Mouse (Mus musculus): ENCODE measurements around the gene Cacna1e.

The Cacna1e gene

DNA sequence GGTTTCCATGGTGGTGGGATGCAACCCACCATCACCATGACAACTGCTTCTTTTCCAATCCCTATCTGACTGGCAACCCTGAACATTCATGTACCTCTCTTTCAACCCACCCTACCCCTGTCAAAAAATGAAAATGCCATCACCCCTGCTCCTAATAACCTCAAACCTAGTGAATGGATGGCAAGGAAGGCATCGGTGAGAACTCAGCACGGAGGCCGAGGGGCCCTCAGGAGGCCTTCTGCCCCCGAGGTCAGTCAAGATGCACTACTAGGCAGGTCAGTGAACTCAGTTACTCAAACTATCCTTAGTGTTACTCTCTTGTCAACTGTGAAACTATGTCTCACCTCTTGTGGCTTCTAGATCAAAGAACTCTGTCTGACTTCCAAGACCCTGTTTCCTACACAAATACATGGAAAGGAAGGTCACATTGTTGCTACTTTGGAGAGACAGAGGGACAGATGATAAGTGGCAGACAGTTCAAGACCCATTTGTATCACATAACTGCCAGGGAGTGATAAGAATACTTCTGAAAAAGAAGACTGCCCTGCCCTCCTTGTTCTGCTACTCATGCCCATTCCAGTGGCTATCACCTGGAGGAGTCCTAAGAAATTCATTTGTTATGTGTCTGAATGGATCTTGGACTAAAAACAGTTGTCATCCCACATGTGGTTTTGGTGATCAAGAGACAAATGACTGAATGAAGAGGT is 176.6 kb downstream of the Cacna1e start:
- DNase-seq (ENCODE audit: low read depth, low spot score), result no peak

DNA sequence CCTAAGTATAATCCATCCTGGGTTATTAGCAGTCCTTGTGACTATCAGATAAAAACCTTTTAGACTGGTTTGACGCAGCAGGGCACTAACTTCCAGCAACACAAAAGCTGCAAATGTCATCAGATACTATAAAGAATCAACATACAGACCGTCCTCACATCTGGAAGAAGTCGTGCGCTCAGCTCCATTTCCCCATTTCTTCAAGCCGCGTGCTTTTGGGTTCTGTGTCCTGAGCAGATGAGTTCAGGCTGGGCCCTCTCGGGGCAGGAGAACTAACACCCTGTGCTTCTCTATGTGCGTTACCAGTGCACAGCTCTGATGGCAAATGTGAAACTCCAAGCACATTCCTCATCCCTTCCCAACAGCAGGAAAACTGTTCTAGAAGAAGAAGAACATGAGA is 177.3 kb downstream of the Cacna1e start:
- DNase-seq (ENCODE audit: low read depth, low spot score), result no peak

DNA sequence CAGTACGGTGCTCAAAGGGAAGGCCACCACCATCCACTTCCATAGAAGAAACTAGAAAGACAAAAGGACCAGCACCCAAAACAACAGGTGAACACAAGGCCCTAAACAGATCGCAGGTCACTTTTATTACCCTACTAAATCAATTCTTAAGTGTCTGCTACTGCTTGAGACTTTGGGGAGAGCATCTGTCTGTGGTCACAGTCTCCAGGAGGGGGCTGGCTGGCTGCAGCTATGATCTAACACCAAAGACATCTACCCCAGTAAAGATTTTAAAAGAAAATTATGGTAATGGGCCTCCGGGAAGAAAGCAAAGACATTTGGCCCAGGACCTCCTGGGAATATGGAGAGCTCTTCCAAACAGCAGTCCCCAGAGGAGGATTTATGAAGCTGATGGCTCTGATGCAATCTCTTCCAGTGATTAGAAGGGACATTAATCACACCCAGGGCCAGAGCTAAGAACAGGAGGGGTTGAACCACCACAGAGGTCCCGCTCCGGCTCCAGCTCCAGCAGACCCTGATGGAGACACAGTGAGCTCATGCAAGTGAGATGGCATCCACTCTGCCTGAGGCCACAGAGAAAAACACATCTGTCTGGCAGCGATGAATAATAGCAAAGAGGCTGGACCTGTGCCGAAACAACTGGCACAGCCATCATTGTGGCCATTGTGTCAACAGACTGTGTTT is 178.3 kb downstream of the Cacna1e start:
- no peak for DNase-seq (ENCODE audit: low read depth, low spot score)

DNA sequence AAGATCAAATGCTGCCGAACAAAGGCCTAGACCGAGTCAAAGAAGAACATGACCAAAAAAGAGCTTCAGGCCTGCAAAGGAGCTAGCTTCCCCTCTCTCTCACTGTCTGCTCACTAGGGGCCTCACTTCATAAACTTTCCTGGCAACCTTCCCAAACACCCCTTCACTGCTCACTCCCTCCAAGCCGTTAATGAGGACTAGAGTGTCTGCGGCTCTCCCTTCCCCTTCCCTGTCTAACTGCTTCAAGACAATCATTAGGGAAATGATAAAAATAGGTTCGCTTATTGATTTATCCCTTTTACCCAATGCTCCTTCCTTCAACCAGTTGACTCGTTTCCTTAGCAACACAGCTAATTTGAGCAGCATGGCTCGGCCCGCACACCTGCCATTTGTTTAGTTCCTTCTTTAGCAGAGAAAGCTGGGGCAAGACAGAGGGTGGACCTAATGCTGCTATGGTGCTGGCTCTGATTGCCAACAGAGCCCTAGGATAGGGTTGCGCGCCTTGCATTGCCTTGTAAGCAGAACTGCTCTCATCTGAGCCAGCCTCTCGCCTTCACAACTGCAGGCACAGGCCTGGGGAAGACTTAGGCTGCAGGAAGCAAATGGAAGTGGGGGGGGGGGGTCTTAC is 179.6 kb downstream of the Cacna1e start:
- no peak for DNase-seq (ENCODE audit: low read depth, low spot score)

DNA sequence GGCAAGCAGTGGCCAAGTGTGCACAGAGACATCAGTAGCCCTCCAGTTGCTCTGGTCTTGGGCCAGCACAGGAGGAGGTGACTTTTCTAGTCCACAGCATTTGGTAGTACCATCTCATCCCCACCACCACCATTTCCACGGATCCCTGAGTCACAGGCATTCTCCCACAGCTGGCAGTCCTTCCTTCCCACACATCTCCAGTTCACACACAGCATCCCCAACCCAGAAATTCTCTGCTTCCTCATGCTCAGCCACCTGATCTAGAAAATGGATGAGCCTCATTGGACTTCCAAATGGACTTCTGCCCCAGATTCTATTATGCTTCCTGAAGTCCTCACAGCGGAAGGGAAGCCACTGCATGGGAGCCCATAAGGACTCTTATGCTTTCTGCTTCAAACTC is 181.7 kb downstream of the Cacna1e start:
- no peak for DNase-seq (ENCODE audit: low read depth, low spot score)

DNA sequence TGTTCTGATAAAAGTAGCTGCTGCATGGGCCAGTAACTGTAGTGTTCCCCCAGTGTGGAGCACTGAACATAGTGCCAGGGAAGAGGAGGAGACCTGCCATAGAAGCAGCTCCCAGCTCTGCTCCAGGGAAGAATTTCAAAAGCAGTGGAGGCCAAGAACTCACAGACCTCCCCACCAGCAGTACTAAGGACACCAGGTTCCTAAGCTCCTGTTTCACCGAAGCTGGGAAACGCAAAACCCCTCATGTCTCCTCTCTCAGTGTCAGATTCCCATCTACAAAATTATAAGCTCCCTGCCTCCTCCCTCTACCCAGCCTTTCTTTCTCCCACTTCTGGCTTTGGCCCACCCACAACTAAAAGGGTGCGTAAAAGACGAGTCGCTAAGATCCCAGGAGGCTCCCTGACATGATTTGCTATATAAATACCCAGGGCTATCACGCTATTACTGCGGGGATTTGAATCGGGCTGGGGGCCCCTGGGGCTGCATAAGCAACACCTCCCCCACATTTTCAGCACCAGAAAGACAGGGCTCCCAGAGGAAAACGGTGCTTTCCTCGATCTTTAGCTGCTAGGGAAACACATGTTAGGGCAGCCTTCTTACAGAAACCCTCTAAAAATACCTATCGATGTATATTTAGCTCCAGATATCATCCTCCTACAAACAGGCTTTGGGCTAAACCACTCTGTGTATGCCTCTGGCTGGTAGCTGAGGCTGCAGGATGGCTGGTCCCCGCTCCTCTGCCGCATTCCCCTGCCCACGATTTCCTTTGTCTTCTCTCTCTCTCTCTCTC is 195.2 kb downstream of the Cacna1e start:
- DNase-seq (ENCODE audit: low read depth, low spot score), result no peak

DNA sequence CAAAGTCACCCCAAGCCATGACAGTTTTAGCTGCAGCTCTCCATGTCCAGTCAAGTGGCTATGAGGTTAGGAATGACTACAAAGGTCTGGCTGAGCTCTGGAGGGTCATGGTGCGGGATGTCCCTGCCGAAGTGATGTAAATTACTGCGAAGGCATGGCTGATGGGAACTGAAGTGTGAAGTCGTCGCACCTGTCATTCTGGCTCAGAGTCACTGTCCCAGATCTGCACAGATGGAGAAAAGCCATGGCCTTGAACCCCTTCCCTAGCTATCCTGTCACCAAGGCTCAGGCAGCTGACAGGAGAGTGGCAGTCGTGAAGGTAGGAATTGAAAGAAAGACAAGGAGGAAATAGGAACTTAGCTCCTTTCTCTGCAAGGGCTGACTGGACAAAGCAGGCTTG is 197.4 kb downstream of the Cacna1e start:
- no peak for DNase-seq (ENCODE audit: low read depth, low spot score)

DNA sequence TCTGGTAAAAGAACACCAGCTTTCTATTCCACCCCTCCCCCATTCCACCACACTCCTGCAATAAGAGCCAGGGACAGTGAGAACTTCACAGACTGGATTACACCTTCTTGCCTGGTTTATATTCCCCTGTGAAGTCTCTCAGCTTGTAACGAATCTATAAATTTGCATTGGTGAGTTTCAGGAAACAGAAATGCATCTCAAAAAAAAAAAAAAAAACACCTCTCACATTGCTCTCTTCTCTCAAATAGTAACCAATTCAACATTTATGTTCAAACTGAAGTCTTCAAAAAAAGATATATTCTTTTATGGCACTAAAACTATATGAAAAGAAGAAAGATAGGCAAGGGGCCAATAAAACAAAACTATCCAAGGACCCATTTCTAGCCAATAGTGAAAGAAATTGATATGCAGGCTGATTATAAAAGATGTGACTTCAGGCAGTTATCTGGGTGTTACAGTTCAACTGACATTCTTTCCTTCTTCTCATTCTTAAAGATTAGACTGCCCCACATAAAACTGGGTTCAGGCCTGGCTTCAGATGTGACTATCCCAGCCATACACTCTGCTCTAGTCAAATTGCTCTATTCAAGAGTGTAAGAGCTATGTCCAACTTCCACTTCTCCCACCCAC is 200.7 kb downstream of the Cacna1e start:
- DNase-seq (ENCODE audit: low read depth, low spot score), result no peak

DNA sequence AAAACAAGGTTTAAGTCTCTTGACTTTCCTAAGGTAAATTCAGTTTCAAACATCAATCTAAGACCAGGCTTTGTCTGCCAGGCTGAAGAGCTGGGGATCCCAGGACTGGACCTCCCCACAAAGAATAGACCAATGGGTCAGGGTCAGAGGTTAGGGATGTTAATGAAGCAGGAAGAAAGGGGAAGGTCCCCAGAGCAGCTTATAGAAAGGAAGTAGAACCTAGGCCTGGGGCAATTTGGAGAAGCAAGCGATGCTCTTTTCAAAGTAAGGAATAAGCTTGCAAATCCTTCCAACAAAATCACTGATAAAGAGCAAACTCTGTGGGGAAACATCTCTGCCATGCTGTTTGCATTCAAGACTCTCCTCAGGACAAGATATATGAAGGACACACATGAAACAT is 205.3 kb downstream of the Cacna1e start:
- no peak for DNase-seq (ENCODE audit: low read depth, low spot score)

DNA sequence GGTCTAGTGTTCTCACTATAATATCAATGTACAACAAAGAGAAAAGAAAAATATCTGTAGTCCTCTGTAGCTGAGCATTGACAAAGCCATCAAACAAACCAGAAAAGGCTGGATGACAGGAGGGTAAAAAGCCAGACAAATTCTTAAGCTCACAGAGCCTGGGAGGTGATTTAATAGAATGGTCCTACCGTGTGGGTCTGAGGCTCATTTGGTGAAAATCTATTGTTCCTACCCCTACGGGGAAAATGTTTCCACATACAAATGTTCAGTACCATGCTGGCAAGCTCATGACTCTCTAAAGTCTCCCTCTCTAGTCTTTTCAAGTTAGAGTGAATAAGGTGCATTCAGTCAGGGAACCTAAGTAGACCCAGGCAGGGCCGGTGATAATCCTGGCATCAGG is 206.2 kb downstream of the Cacna1e start:
- DNase-seq (ENCODE audit: low read depth, low spot score), result no peak

DNA sequence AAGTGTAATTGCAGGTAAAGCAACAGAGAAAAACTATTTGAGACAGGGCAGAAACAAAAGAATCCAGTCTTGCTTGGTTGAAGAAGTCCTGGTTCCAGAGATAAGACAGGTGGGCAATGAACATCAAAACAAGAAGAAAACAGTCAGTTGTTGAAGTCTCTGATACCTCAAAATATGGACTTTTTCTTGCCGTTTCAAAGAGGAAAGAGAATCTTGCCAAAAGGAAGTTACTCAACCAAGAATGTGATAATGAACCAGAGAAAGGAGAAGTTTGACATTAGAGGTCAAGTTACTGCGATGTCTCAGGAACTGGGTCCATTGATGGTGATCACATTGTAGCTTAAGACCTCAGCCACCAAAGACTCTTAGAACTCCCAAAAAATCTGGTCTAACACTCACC is 206.6 kb downstream of the Cacna1e start:
- DNase-seq (ENCODE audit: low read depth, low spot score), result no peak

DNA sequence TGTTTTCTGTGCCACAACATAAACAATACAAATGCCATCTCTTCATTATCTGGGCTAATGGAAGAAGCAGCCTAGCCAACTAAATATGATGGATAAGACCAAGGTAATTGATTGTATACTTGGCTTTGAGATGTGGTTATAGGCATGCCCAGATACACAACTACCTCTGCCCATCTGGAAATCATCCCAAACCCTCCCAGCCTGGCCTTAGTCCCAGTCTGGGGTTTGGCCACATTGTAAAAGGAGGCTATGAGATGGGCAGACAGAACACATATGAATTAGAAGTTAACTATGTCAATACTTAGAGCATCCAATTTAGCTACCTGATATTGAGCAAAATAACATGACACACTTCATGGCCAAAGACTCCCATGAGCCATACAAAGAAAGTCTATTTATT is 220.6 kb downstream of the Cacna1e start:
- DNase-seq (ENCODE audit: low read depth, low spot score), result no peak

DNA sequence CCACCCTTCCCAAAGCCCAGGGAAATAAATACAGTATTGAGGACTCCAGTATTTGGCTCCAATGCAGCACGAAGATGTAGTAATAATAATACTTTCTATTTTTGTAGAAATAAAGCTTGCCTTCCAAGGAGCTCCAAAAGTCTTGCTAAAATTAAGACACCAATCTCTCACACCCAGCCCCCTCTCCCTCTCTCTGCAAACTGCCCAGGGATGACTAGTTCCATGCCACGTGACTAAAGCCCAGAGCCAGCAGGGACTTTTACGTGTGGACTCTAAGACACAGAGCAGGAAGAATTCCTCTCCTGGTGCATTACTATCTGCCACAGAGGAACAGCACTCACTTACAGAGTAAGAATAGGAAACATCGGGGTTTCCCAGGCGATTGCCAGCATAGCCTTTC is 222.3 kb downstream of the Cacna1e start:
- no peak for DNase-seq (ENCODE audit: low read depth, low spot score)

DNA sequence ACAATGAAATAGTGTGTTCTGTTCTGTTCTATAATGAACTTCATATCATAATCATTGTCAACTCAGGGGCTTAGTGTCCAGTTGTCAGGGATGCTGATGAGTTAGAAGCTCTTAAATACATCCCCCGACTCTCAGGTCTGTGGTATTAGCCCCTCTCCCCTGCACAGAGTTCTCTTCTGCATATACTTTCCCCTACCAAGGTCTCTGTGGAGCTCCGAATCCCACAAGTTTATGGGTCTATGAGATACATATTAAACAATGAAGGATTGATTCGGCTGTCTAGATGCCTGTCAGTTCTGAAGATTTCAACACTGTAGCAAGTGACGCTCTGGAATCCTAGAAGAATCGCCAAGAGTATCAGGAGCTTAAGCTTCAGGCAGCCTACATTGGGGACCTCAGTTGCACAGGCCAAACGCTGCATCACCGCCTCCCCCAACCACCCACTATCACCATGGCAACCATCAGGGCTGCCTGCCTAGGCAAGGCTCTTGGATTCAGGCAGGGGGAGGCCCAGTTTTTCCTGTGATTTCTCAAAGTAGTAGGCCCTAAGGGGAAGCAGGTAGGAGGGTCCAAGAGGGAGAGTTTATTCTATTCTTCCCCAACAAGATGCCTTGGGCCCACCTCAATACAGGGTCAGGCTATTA is 223.0 kb downstream of the Cacna1e start:
- DNase-seq (ENCODE audit: low read depth, low spot score), result no peak

DNA sequence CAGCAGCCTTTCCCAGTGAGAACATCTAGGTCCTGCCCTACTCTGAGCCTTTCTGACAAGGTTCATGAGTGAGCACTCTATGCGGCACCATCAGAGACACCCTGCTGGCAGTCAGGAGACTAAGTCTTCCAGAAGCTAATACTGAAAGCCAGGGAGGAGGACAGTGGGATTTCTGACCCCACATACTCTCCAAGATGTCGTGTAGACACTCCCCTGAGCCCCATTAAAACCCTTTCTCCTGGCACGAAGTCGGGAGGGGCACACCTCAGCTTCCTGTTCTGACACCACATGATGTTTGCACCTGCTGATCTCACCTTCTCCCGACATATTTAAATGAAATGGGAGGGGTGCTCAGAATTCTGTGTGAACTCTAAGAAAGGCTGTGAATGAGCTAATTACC is 226.9 kb downstream of the Cacna1e start:
- DNase-seq (ENCODE audit: low read depth, low spot score), result no peak

DNA sequence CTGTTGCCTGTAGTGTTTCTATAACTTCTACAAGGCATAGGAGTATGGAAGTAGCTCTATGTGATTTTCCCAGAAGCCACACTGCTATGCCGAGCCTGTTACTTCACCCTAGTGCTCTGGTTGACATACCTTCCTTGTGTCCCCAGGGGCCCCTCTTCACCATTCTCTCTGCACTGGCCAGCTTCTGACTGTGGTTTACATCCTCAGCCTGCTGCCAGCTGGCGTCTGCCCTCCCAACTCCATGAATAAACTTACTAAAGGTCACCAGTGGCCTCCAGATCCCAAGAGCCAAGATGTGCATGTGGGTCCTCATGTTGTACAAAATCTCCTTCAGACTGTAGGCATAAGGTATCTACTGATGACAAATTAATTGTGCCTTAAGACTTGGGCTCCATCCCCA is 230.3 kb downstream of the Cacna1e start:
- DNase-seq (ENCODE audit: low read depth, low spot score), result no peak

DNA sequence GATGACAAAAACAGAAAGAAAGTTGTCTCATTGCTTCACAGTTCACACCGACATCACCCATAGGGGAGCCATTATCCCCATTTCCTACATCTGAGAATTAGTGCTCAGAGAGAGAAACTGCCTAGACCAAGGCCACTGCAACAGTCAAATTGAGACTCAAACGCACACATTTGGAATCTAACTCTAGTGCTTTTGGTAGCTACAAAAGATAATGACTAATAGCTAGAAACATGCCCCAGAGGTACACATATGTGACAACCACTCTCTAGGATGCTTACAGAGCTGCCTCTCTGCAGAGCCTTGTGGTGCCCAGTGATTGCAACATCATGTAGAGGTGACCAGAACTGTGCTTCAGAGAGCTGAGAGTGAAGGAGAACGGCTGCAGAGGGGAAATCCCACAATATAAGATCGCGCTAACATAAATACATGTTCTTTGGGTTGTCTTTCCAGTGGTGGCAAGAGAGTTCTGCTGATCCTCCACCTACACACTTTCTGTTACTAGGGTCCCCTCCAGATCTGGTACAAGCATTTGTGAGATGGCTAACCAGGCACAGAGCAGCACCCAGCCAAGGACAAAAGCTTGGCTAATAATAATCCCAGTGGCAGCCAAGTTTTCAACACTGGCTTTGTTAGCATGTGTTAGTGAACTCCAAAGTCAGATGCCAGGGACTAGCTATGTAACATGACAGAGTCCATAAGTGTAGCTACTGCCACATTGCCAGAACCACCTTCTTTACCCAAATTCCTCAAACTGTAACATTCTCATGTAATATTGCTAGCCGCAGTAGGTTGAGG is 237.9 kb downstream of the Cacna1e start:
- DNase-seq (ENCODE audit: low read depth, low spot score), result no peak

DNA sequence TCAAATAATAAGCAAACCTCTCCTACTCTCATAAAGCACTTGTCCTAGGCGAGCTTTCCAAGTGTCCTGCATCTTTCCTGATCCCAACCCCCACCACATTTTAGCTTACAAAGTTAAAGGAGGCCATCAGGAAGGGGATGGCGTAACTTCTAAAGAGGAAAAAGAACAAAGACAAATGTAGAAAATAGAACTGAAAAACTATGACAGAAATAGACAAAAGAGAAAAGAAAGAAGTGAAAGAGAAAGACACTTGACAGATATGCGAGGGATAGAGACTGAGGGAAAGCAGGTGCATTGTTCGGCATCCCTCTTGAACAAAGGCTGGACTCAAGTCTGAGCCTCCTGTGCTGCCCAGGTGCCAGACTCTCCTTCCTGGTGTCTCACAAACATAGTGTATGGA is 246.5 kb downstream of the Cacna1e start:
- DNase-seq (ENCODE audit: low read depth, low spot score), result no peak

DNA sequence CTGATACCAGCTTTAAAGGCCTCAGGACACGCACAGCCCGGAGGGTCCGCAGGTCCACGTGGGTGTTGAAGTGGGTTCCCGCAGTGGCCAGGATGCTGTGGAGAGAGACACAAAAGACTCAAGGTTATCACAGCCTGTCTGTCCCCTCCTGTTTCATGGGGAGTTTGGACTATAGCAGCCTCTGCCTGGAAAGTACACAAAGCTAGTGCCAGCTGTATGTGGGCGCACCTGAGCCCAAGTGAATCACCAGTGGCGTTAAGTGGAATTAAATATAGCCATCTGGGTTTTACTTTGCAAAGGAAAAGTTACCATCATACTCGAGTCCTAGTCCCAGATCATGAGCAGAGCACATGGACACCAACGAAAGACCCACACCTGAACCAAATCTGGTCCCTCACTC is 248.5 kb downstream of the Cacna1e start:
- no peak for DNase-seq (ENCODE audit: low read depth, low spot score)

DNA sequence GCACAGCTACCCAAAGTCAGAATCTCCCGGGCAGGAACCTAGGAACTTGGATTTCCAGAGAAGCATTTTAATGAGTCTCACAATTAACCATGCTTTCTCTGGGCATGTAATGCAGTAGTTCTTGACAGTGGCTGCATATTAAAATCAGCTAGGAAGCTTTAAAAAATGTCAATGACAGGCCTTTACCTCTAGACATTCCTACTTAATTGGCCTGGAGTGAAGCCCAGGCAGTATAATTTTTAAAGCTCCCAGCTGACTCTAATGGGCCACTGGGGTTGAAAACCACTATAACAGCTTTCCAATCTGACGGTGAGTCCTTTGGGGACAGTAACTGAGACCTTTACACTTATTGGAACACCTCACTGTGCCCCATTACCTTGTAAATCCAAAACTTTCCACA is 251.4 kb downstream of the Cacna1e start:
- no peak for DNase-seq (ENCODE audit: low read depth, low spot score)

Measured in 3T3-L1 (cell line).